Mouse (Mus musculus) heart, embryonic 11.5 days (tissue): ENCODE results near the gene Catsperg1. TPM values are rescaled to one million over a fixed set of nuclear protein-coding genes. Genes with fewer than 3 reads are reported as not detected.
"Not testable (repeated sequence)": the region's sequence is repeated elsewhere in the genome, so short reads cannot be mapped to it uniquely, and the experiment has no call there.

Experiments
- ATAC-seq: fragments of 200-750 bp; cut with Nextera tagmentation; replicated peaks from 2 replicates; pipeline ENCODE4 v1.8.0; 2017; ENCODE audit warnings: moderate library complexity; ENCODE audit not compliant: insufficient number of reproducible peaks, low FRiP score, low TSS enrichment
- H3K27ac ChIP-seq: fragments of 300-500 bp; sonication (generic); 2 replicates; pipeline ENCODE4 v1.5.1; 2014; ENCODE audit warnings: mild to moderate bottlenecking, low read depth, low read length
- H3K27me3 ChIP-seq: fragments of 300-500 bp; sonication (generic); 2 replicates; pipeline ENCODE4 v1.6.1; 2014; ENCODE audit warnings: mild to moderate bottlenecking, low read length, mixed read lengths; ENCODE audit not compliant: control insufficient read depth, insufficient read depth
- H3K36me3 ChIP-seq: fragments of 300-500 bp; sonication (generic); 2 replicates; pipeline ENCODE4 v1.6.1; 2014; ENCODE audit warnings: mild to moderate bottlenecking, low read length, moderate library complexity, mixed read lengths; ENCODE audit not compliant: control insufficient read depth, insufficient read depth
- H3K4me1 ChIP-seq: fragments of 300-500 bp; sonication (generic); 2 replicates; pipeline ENCODE4 v1.6.1; 2014; ENCODE audit warnings: low read length; ENCODE audit not compliant: control insufficient read depth, insufficient read depth
- H3K4me2 ChIP-seq: fragments of 300-500 bp; sonication (generic); 2 replicates; pipeline ENCODE4 v1.6.1; 2014; ENCODE audit warnings: mild to moderate bottlenecking, moderate library complexity
- H3K4me3 ChIP-seq: fragments of 300-500 bp; sonication (generic); 2 replicates; pipeline ENCODE4 v1.5.1; 2014; ENCODE audit warnings: low read depth, low read length
- H3K9ac ChIP-seq: fragments of 300-500 bp; sonication (generic); 2 replicates; pipeline ENCODE4 v1.6.1; 2014; ENCODE audit warnings: mild to moderate bottlenecking, low read depth, low read length, moderate library complexity
- H3K9me3 ChIP-seq: fragments of 300-500 bp; sonication (generic); replicated peaks from 2 replicates; pipeline ENCODE4 v1.6.1; 2016; ENCODE audit warnings: low read length; ENCODE audit not compliant: control insufficient read depth
- WGBS: fragments of 180-500 bp; shearing (Covaris S2); extraction: QIAGEN DNeasy Blood & Tissue Kit; methylation state at CpG from one replicate; pipeline ENCODE4 v1.1.7; 2014; ENCODE audit not compliant: insufficient replicate concordance; 5-methylcytosine and 5-hydroxymethylcytosine counted together
- polyA plus RNA-seq: library from polyadenylated mRNA; unstranded; fragments of >200 nt; fragmentation: Nextera tagmentation; extraction: Ambion mirVana; gene quantifications from 2 replicates; pipeline ENCODE4 v1.2.1, GENCODE M21; 2014

The Catsperg1 gene
- polyA plus RNA-seq, 1 experiment from 2014 or later = 0.44 TPM

- no peaks in the 10 kb centered on the region for H3K4me1 ChIP-seq
- no peak for ATAC-seq
- peaks cover 11% of the 10 kb centered on the region for H3K9me3 ChIP-seq
- 42% methylated on average over 15 of the region's 15 CpGs for WGBS
- no peak overlapping the region for H3K27ac ChIP-seq
- H3K4me3 ChIP-seq = no peak overlapping the region
- H3K36me3 ChIP-seq = no peaks in the 10 kb centered on the region
- no peak overlapping the region for H3K9ac ChIP-seq
- H3K4me2 ChIP-seq = no peak overlapping the region
- peaks cover 8% of the 10 kb centered on the region for H3K27me3 ChIP-seq
These were observed 1.0 kb upstream of the Catsperg1 start for GRCm38 (mm10) chr7:29214846-29215245.

DNA sequence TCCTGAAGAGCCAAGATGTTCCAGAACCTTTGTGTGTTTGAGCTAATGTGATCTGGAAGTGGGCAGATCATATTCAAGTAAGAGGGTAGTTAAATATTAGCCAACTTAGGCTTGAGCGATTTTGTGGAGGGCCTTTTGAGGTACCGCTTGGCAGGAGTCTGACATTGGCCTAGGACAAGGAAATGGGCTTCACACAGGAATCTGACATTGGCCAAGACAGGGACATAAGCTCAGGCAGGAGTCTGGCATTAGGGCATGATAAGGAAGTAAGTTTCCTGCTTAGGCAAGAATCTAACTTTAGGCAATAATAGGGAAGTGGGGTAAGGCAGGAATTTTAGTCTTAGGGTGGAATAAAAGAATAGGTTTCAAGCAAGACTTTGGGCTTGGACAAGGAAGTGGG lies 401 bp upstream of the Catsperg1 start:
- Histone ChIP-seq H3K27me3 (peaks cover 8% of the 10 kb centered on the region), H3K27ac (no peak overlapping the region), H3K4me1 (no peaks in the 10 kb centered on the region), H3K9me3 (peaks cover 8% of the 10 kb centered on the region), H3K36me3 (no peaks in the 10 kb centered on the region), H3K9ac (no peak overlapping the region), H3K4me3 (no peak overlapping the region), H3K4me2 (no peak overlapping the region)
- ATAC-seq = no peak
- 49% methylated on average over 2 of the region's 2 CpGs for WGBS

- not testable (repeated sequence) for H3K27me3 ChIP-seq, H3K9me3 ChIP-seq, ATAC-seq, H3K4me3 ChIP-seq, H3K9ac ChIP-seq, H3K36me3 ChIP-seq, H3K4me1 ChIP-seq, H3K27ac ChIP-seq
- WGBS = 11% methylated on average over 40 of the region's 40 CpGs
- peak overlapping the region; percentile 34 for H3K4me2 ChIP-seq
These were observed 867 bp downstream of the Catsperg1 start for GRCm38 (mm10) chr7:29212775-29213560.

DNA sequence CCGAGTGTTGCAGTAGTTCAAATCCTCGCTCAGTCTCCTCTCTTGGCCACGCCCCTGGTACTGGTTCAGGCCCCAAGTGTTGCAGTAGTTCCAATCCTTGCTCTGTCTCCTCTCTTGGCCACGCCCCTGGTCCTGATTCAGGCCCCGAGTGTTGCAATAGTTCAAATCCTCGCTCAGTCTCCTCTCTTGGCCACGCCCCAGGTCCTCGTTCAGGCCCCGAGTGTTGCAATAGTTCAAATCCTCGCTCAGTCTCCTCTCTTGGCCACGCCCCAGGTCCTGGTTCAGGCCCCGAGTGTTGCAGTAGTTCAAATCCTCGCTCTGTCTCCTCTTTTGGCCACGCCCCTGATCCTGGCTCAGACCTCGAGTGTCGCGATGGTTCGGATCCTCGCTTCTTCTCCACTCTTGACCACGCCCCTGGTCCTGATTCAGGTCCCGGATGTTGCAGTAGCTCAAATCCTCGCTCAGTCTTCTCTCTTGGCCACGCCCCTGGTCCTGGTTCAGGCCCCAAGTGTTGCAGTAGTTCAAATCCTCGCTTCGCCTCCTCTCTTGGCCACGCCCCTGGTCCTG lies 1.6 kb downstream of the Catsperg1 start:
- peak overlapping the region; percentile 65 for H3K4me2 ChIP-seq
- no peak overlapping the region for H3K9ac ChIP-seq
- H3K4me3 ChIP-seq = peak overlapping the region; percentile 44; the same call in 1 of the 2 replicates
- H3K9me3 ChIP-seq = peaks cover 3% of the 10 kb centered on the region; the same call in 1 of the 2 replicates
- 12% methylated on average over 26 of the region's 26 CpGs for WGBS
- H3K27me3 ChIP-seq = peaks cover 8% of the 10 kb centered on the region
- H3K27ac ChIP-seq = no peak overlapping the region
- ATAC-seq = no peak
- H3K4me1 ChIP-seq = no peaks in the 10 kb centered on the region
- no peaks in the 10 kb centered on the region for H3K36me3 ChIP-seq

DNA sequence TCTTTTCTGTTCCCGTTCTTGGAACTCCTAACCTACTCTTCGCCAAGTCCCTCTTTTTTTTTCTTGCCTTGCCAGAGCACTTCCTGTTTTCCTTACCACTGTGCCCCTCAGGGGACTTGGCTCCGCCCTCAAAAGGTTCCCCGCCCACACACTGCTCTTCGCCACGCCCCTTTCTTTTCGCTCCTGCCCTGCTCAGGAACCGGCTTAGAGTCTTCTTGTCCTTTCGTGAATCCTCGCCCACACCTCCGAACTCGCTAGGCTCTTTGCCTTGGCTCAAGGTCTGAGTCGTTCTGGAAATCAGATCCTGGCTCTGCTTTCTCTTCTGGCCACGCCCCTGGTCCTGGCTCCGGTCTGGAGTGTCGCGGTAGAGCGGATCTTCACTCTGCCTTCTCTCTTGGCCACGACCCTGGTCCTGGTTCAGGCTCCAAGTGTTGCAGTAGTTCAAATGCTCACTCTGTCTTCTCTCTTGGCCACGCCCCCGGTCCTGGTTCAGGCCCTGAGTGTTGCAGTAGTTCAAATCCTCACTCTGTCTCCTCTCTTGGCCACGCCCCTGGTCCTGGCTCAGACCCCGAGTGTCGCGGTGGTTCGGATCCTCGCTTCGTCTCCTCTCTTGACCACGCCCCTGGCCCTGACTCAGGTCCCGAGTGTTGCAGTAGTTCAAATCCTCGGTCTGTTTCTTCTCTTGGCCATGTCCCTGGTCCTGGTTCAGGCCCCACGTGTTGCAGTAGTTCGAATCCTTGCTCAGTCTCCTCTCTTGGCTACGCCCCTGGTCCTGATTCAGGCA lies 2.2 kb downstream of the Catsperg1 start:
- peaks cover 8% of the 10 kb centered on the region for H3K27me3 ChIP-seq
- H3K9ac ChIP-seq = peak overlapping the region; percentile 18; the same call in 1 of the 2 replicates
- 3% methylated on average over 34 of the region's 34 CpGs for WGBS
- no peaks in the 10 kb centered on the region for H3K4me1 ChIP-seq
- H3K27ac ChIP-seq = peak overlapping the region; percentile 32
- peak overlapping the region; percentile 44 for H3K4me3 ChIP-seq
- ATAC-seq = peak; percentile 73
- H3K9me3 ChIP-seq = peaks cover under 1% of the 10 kb centered on the region; the same call in 1 of the 2 replicates
- no peaks in the 10 kb centered on the region for H3K36me3 ChIP-seq
- H3K4me2 ChIP-seq = peak overlapping the region; percentile 65

DNA sequence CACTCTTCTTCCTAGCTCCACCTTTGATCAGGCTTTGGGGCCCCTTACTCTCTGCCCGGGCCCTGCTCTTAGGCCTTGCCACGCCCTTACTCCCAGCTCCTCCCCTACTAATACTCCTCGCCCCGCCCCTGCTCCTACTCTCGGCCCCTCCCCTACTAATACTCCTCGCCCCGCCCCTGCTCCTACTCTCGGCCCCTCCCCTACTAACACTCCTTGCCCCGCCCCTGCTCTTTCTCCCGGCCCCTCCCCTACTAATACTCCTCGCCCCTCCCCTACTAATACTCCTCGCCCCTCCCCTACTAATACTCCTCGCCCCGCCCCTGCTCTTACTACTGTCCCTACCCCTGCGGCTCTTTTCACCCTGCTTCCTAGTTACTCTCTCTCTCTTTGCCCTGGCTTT lies 2.8 kb downstream of the Catsperg1 start:
- peak; percentile 33; the same call in 1 of the 2 replicates for ATAC-seq

DNA sequence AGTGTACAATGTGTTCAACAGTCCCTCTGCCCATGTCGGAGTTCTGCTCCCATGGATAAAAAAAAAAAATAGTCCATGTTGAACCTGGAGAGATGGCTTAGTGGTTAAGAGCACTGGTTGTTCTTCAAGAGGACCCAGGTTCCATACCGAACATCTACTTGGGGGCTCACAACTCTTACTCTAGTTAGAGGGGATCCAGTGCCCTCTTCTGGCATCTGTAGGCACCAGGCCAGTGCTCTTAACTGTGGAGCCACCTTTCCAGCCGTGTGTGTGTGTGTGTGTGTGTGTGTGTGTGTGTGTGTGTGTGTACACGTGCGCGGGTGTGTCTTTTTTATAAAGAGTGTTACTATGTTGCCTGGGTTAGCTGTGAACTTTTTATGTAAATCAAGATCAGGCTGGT lies 11.3 kb downstream of the Catsperg1 start:
- no peak overlapping the region for H3K27ac ChIP-seq
- WGBS = 76% methylated on average over 6 of the region's 6 CpGs
- no peak overlapping the region for H3K9ac ChIP-seq
- H3K4me1 ChIP-seq = no peaks in the 10 kb centered on the region
- no peak overlapping the region for H3K4me2 ChIP-seq
- no peak overlapping the region for H3K4me3 ChIP-seq
- H3K36me3 ChIP-seq = no peaks in the 10 kb centered on the region
- no peaks in the 10 kb centered on the region for H3K9me3 ChIP-seq
- ATAC-seq = no peak
- H3K27me3 ChIP-seq = no peaks in the 10 kb centered on the region

More for the DNA sequence above, 2.8 kb downstream of the Catsperg1 start:
- H3K27me3 ChIP-seq, H3K9ac ChIP-seq, H3K36me3 ChIP-seq, H3K4me1 ChIP-seq, H3K9me3 ChIP-seq: not testable (repeated sequence)
- WGBS = 14% methylated on average over 15 of the region's 15 CpGs
- H3K4me3 ChIP-seq = peak overlapping the region; percentile 44
- peak overlapping the region; percentile 32 for H3K27ac ChIP-seq
- H3K4me2 ChIP-seq = peak overlapping the region; percentile 65

DNA sequence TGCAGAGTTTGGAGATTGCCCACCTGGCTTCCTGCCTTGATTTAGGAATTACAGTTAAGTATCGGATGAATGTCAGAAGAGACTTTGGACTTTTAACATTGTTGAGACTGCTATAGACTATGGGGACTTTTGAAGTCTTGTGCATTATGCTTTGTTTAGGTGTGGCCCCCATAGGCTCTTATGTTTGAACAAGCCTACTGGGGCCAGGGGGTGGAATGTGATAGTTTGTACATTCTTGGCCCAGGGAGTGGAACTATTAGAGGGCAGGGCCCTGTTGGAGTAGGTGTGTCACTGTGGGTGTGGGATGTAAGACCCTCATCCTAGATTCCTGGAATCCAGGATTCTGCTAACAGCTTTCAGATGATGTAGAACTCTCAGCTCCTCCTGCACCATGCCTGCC lies 19.6 kb downstream of the Catsperg1 start:
- H3K4me2 ChIP-seq, ATAC-seq, H3K9ac ChIP-seq, H3K4me1 ChIP-seq, H3K4me3 ChIP-seq, H3K27ac ChIP-seq, H3K9me3 ChIP-seq, H3K36me3 ChIP-seq, H3K27me3 ChIP-seq: not testable (repeated sequence)
- WGBS = 100% methylated on average over 1 of the region's 1 CpGs
